In the genomic region with DNA sequence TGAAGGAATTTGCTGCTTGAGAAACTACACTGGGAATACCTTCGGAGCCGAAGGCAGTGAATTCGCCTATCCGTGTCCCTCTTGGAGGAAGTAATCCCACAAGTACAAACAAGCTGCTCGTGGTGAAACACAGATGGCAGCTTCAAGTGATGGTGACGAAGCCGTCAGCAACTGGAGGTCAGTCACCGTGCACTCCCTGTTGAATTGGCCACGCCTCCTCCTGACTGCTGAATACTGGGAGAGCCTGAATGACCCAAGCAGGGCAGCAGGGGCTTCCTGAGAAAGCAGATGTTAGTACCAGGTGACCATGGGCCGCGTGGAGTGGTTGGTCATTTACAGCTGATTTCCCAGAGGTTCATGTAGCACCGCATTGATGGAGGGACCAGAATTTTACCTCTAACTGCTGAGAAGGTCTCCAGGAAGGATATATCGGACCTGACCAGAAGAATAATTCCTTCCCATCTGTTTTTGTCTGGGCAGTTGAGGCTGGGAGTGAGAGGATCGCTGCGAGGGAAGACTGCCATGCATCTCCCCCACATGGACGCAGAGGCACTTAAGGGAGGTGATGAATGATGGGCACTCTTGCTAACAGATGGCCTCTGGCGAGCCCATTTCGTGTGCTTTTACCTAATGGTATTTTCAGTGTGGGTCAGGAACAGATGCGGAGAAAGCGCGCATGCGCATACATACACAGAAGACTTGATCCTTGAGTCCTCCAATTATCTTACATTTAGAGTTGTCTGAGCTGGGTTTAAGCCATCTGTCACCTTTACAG, we compare ENCODE assay signal across 13 mouse cellular contexts.
A peak's percentile ranks its signal among the peaks of the same experiment; 100 is the strongest.
DNase-seq lines count a peak whose midpoint lies in the region; ATAC-seq and TF ChIP-seq lines count a peak whose summit lies in the region.
"Had no signal": no experiment of that assay in that cellular context is flagged by ENCODE, and none has a peak within 500 bp of the region (broad histone marks: within the 10 kb centered on the region; RNA-seq: fewer than 3 reads in every experiment).

No protein-coding gene starts in this region.

- 0 out of 2 replicates have a peak overlapping the region, but pooled peaks have one; percentile 13 for H3K4me2 ChIP-seq in kidney, embryonic 15.5 days
- peak overlapping the region; percentile 8; the same call in 1 of the 2 replicates for H3K4me2 ChIP-seq in hindbrain, embryonic 13.5 days

- H3K4me1 ChIP-seq in kidney, embryonic 15.5 days: peaks cover 13% of the 10 kb centered on the region
- peaks cover 2% of the 10 kb centered on the region; the same call in 1 of the 2 replicates for H3K4me1 ChIP-seq in testis, adult 2 months (ENCODE audit: control insufficient read depth, insufficient read depth, low read length)
- no peaks in the 10 kb centered on the region for H3K4me1 ChIP-seq in hindbrain, embryonic 13.5 days (replicated peaks)
- H3K4me1 ChIP-seq: forebrain, embryonic 10.5 days had no signal

- TF ChIP-seq POLR2A in testis, adult 2 months (IDR thresholded peaks at IDR 0.05; ENCODE audit: control insufficient read depth, low read depth, low read length): no peak

- no peaks in the 10 kb centered on the region for H3K9me3 ChIP-seq in kidney, embryonic 15.5 days (replicated peaks)
- H3K9me3 ChIP-seq in hindbrain, embryonic 13.5 days: no peaks in the 10 kb centered on the region
- H3K9me3 ChIP-seq: forebrain, embryonic 10.5 days had no signal

- H3K27me3 ChIP-seq in kidney, embryonic 15.5 days: no peaks in the 10 kb centered on the region; the same call in 1 of the 2 replicates
- no peaks in the 10 kb centered on the region for H3K27me3 ChIP-seq in testis, adult 2 months (ENCODE audit: control insufficient read depth, insufficient read depth, low read length)
- no peaks in the 10 kb centered on the region for H3K27me3 ChIP-seq in hindbrain, embryonic 13.5 days

- H3K4me3 ChIP-seq in kidney, embryonic 15.5 days (replicated peaks): no peak overlapping the region
- H3K4me3 ChIP-seq in testis, adult 2 months (ENCODE audit: control insufficient read depth, low read depth, low read length): peak overlapping the region; percentile 16
- H3K4me3 ChIP-seq in hindbrain, embryonic 13.5 days: no peak overlapping the region
- H3K4me3 ChIP-seq: forebrain, embryonic 10.5 days; myocyte had no signal

- 0 out of 2 replicates have a peak, but pooled peaks have one; percentile 22 for ATAC-seq in kidney, embryonic 15.5 days (replicated peaks; ENCODE audit: low FRiP score)
- ATAC-seq in hindbrain, embryonic 13.5 days (ENCODE audit: low FRiP score): no peak

- no peak for TF ChIP-seq CTCF in testis, adult 2 months (IDR thresholded peaks at IDR 0.05; ENCODE audit: control insufficient read depth, insufficient read depth, insufficient replicate concordance, low read depth, low read length)

- 0 out of 2 replicates have a peak overlapping the region, but pooled peaks have one; percentile 15 for H3K27ac ChIP-seq in kidney, embryonic 15.5 days
- H3K27ac ChIP-seq in testis, adult 2 months (ENCODE audit: control insufficient read depth, insufficient read depth, low read depth, low read length): no peak overlapping the region
- 0 out of 2 replicates have a peak overlapping the region, but pooled peaks have one; percentile 18 for H3K27ac ChIP-seq in hindbrain, embryonic 13.5 days
- H3K27ac ChIP-seq: forebrain, embryonic 10.5 days had no signal

- WGBS in kidney, embryonic 15.5 days: 30% methylated on average over 22 of the region's 22 CpGs
- WGBS in hindbrain, embryonic 13.5 days: 65% methylated on average over 22 of the region's 22 CpGs

- DNase-seq in kidney, postnatal 36 days: no peak
- no peak for DNase-seq in testis, postnatal 14 days (ENCODE audit: low spot score)
- DNase-seq in yolk sac, embryonic 10.5 days (ENCODE audit: low spot score): peak; percentile 9
- no peak for DNase-seq in adrenal gland, postnatal 25 days
- DNase-seq in left cerebral cortex, postnatal 36 days (ENCODE audit: low spot score in 2 of 2): no peak
- DNase-seq: cerebellum, postnatal 36 days; gastrocnemius, postnatal 25 days; thymus, adult 2 months had no signal

- H3K9ac ChIP-seq in kidney, embryonic 15.5 days: no peak overlapping the region
- H3K9ac ChIP-seq in hindbrain, embryonic 13.5 days: no peak overlapping the region

- intact Hi-C loops in left cerebral cortex, postnatal 36 days (cut with DNase I): no loop called here

- no peaks in the 10 kb centered on the region for H3K36me3 ChIP-seq in kidney, embryonic 15.5 days
- no peaks in the 10 kb centered on the region for H3K36me3 ChIP-seq in testis, adult 2 months (ENCODE audit: control insufficient read depth, insufficient read depth, low read length)
- no peaks in the 10 kb centered on the region for H3K36me3 ChIP-seq in hindbrain, embryonic 13.5 days
- H3K36me3 ChIP-seq: forebrain, embryonic 10.5 days had no signal
